Mouse (Mus musculus) urinary bladder, adult 2 months (tissue): ENCODE measurements around the gene Prdx6. TPM values are rescaled to one million over a fixed set of nuclear protein-coding genes. Genes with fewer than 3 reads are reported as not detected.

ENCODE experiments used
- DNase-seq: peaks from one replicate; pipeline ENCODE4 v3.0.0; 2022; ENCODE audit warnings: low spot score
- polyA plus RNA-seq: library from polyadenylated mRNA; depleted of rRNA; stranded (reverse); fragments of >200 nt; gene quantifications from 2 replicates; pipeline ENCODE4 v1.2.3, GENCODE M21; 2012; rRNA removed

The Prdx6 gene
- polyA plus RNA-seq, result 171 and 185 TPM in 2 replicates

GRCm38 (mm10) chr1:161250604-161251416, at the start of gene Prdx6:
Prdx6 (minus strand) TSS chr1:161251219.
- peak; percentile 76 for DNase-seq

GRCm38 (mm10) chr1:161288256-161288655, 37.2 kb upstream of the Prdx6 start:
- no peak for DNase-seq

- no peak for DNase-seq
Observed at GRCm38 (mm10) chr1:161286726-161287310, 35.8 kb upstream of the Prdx6 start.

GRCm38 (mm10) chr1:161281054-161281688, 30.2 kb upstream of the Prdx6 start:
- no peak for DNase-seq

- no peak for DNase-seq
Observed at GRCm38 (mm10) chr1:161279244-161279908, 28.4 kb upstream of the Prdx6 start.

GRCm38 (mm10) chr1:161273486-161273885, 22.5 kb upstream of the Prdx6 start:
- DNase-seq, result no peak

GRCm38 (mm10) chr1:161271461-161271810, 20.4 kb upstream of the Prdx6 start:
- DNase-seq, result no peak

- DNase-seq, result no peak
Observed at GRCm38 (mm10) chr1:161270776-161271460, 19.9 kb upstream of the Prdx6 start.

- no peak for DNase-seq
Observed at GRCm38 (mm10) chr1:161269346-161269745, 18.3 kb upstream of the Prdx6 start.

- no peak for DNase-seq
Observed at GRCm38 (mm10) chr1:161268884-161269283, 17.9 kb upstream of the Prdx6 start.

GRCm38 (mm10) chr1:161268116-161268515, 17.1 kb upstream of the Prdx6 start:
- no peak for DNase-seq

GRCm38 (mm10) chr1:161264961-161265360, 13.9 kb upstream of the Prdx6 start:
- no peak for DNase-seq

GRCm38 (mm10) chr1:161263584-161263983, 12.6 kb upstream of the Prdx6 start:
- DNase-seq, result no peak

- DNase-seq, result no peak
Observed at GRCm38 (mm10) chr1:161262542-161262941, 11.5 kb upstream of the Prdx6 start.

GRCm38 (mm10) chr1:161260761-161261160, 9.7 kb upstream of the Prdx6 start:
- no peak for DNase-seq

- DNase-seq, result no peak
Observed at GRCm38 (mm10) chr1:161259142-161259541, 8.1 kb upstream of the Prdx6 start.

GRCm38 (mm10) chr1:161258331-161258730, 7.3 kb upstream of the Prdx6 start:
- DNase-seq, result no peak

GRCm38 (mm10) chr1:161256918-161257317, 5.9 kb upstream of the Prdx6 start:
- DNase-seq, result no peak

GRCm38 (mm10) chr1:161254361-161254760, 3.3 kb upstream of the Prdx6 start:
- DNase-seq, result no peak

- DNase-seq, result no peak
Observed at GRCm38 (mm10) chr1:161252901-161253300, 1.9 kb upstream of the Prdx6 start.

GRCm38 (mm10) chr1:161252365-161252764, 1.3 kb upstream of the Prdx6 start:
- no peak for DNase-seq
